Mouse (Mus musculus): ENCODE data around the gene Mtcl1.

GRCm38 (mm10) chr17:66358026-66358978, 91.2 kb downstream of the Mtcl1 start:
- TF ChIP-seq CTCF (IDR thresholded peaks at IDR 0.05; ENCODE audit: low read depth) = no peak
- no peak for TF ChIP-seq EP300 (IDR thresholded peaks at IDR 0.05; ENCODE audit: low read depth)

Measured in liver, embryonic 14.5 days (tissue).